Mouse (Mus musculus) heart, adult 9 months (tissue): ENCODE results near the gene Nxph1.

Source experiments
- DNase-seq, 2 experiments: peaks; one replicate each; pipeline ENCODE4 v3.0.0; 2022; ENCODE audit warnings: low spot score in 2 of 2

The Nxph1 gene

DNA sequence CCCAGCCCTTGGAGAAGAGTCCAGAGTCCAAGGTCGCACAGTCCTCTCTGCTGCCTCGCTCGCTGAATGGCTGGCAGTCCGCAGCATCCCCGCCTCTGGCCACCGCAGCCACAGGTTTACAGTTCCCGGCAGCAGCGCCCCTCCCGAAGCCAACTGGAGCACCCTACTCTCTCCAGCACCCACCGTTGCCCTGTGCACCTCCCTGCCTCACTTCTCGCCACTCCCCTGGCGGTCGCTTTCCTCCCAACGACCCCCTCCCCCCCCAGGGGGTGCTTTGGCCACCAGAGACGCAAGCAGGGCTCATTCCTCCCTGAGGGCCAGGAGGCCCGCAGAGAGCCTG is at the start of gene Nxph1:
Gene Nxph1, plus strand, starts transcription at position 301 of the 340 bp plus-strand sequence.
- DNase-seq: no peak

DNA sequence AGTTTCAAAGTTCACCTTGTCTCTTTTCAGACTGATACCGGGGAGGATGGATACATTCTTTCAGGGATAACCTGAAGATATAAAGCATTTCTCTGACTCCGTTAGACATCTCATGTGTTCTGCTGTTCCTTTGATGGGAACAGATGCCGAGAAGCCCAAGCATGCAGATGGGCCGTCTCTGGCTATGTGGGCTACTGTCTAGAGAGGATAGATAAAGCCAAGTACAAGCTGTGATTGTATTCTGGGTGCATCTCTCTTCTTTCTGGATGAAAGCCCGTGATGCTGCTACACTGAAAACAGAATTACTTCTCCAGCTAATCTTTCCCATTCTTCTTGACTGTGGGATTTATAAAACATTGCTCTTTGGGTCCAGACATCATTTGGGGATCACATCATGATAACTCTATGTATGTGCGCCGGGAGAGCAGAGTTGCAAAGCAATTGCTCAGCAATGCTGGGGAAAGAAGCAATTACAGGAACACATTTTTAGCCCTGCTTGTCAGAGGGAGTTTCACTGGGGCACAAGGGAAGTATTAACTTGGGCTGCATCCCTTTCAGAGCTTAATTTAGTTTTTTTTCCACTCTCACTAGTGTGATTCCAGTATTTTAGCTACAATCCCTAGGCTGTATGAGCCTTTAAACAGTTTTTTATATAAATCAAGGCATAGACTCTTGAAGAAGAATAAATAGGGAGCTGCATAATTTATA is 48.1 kb upstream of the Nxph1 start:
- no peak for DNase-seq

- no peak for DNase-seq
Observed at GRCm38 (mm10) chr6:8900729-8901122, 47.5 kb upstream of the Nxph1 start.

DNA sequence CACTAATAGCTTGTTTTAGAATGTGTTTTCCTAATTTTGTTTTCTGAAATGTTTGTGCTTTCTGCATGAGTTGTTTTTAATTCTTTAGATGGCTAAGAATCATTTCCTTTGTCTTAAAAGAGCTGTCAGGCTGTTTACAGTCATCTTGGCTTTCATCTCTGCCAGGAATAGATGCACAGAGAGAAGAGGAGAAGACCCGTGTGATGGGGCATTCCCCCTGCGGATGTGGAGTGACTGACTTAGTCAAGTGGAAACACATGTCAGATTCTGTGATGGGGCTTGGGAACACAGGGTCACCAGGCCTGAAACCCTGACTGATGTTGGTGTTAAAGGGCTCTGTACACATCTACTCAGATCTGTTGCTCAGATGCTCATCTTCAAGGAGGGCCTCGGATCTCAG is 40.3 kb upstream of the Nxph1 start:
- DNase-seq: no peak

DNA sequence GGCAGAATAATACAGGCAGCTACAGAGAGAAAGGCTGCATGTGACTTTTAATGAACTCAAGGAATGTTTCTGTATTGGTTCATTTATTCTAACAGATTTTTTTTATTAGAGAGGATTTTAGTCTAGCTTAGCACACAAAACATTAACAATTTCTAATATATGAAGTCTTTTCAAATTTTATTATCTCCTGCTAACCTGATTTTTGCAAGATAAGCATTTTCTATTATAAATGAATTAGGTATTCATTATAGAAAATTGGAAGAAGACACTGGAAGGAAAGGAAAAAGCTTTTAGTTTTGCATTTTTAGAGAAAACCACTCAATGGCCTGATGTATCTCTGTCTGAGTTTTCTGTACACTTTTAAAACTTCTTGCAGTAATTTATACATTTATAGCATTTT is 34.8 kb upstream of the Nxph1 start:
- DNase-seq: no peak

DNA sequence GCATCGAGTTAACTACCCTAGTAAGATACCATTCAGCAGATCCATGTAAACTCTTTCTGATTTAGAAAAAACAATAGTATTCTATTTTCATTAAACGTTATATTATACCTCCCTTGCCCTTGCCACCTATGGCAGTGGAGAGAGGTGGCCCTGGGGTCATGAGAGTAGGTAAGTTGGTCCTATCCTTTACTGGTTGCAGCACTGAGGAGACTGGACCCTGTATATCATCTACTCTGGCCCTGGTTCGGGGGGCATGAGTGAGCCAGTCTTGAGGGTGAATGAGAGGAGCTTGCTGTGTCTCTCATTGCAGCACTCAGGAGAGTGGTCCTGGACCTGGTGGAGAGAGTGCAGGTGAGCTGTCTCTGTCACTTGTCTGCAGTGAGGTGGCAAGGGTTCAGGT is 33.5 kb upstream of the Nxph1 start:
- no peak for DNase-seq

DNA sequence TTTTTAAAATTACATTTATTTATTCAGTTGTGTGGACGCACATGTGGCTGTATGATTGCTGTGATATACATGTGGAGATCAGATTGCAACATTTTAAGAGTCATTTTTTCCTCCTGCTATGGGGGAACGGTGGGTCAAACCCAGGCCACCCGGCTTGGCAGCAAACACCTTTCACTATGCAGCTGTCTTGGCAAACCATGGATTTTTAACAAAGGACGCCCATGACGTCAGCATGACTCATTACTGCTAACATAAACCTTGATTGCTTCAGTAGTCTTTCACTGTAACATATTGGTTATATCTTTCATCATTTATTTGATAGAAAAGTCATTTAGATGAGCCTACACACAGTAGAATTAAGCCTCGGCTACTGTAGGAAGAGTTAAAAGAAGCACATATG is 23.8 kb upstream of the Nxph1 start:
- DNase-seq: no peak

DNA sequence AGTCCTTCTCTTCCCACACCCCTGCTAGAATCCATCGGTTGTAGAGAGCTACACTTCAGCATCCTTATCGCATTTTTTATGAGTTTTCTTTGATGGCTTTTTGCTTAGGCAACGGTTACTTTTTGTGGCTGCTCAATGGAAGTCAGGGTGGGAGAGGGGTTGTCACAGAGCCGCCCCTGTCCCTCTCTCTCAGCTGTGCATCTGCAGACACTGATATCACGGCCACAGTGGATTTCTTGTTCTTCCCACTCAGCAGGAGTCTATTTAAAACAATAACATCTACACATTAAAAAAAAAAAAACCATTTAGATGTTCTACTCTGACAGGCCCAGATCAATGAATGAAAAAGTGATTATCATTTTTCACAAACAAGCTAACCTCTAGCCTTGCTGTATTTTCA is 13.0 kb upstream of the Nxph1 start:
- DNase-seq: no peak

DNA sequence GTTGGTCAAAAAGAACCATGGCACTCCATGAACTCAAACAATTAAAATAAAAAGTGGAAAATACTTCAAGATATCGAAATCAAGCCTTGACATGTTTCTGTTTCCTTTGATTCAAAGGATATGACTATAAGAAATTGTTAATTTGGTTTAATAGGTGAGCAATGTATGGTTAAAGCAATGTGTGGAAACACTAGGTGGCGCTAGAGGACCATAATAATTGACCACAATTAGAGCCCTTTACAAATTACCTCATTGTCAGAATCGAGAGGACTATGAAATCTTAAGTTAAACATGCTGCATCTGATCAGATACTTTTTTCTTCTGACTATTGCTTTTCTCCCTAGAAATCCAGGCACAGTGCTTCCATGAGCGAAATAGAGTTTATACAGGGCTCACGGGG is 12.5 kb upstream of the Nxph1 start:
- DNase-seq: peak in 1 of 2 experiments; percentile 10

GRCm38 (mm10) chr6:8936168-8936567 is 12.1 kb upstream of the Nxph1 start:
- no peak for DNase-seq

- DNase-seq: no peak
Observed at GRCm38 (mm10) chr6:8948471-8949411, 510 bp downstream of the Nxph1 start.

DNA sequence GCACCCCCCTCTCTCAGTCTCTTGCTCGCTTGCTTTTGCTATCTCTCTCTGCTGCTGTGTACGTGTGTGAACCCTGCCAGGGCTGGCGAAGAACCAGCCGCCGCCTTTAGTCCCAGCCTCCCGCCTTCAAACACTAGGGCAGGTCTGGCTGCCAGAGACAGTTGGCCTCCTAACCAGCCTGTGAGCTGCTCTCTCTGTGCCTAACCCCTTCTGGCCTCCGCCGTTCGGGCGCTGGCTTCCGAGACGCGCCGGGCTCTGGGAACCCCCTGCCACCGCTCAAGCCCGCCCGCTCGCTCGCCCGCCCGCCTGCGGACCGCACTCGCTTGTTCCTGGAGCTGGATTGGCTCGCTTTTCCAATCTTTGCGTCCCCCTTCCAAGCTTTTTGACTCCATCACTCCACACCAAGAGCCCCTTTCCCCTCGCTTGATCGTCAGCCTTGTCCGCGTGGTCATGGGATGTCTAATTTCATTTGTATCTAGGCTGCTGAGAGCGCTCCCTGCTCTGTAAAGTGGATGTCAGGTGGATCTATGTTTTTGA is 1.5 kb downstream of the Nxph1 start:
- peak in 1 of 2 experiments; percentile 10 for DNase-seq

- DNase-seq: no peak
Observed at GRCm38 (mm10) chr6:8950611-8951325, 2.5 kb downstream of the Nxph1 start.

- DNase-seq: no peak
Observed at GRCm38 (mm10) chr6:8951326-8951695, 3.1 kb downstream of the Nxph1 start.

GRCm38 (mm10) chr6:8951884-8952590 is 3.8 kb downstream of the Nxph1 start:
- DNase-seq: no peak

DNA sequence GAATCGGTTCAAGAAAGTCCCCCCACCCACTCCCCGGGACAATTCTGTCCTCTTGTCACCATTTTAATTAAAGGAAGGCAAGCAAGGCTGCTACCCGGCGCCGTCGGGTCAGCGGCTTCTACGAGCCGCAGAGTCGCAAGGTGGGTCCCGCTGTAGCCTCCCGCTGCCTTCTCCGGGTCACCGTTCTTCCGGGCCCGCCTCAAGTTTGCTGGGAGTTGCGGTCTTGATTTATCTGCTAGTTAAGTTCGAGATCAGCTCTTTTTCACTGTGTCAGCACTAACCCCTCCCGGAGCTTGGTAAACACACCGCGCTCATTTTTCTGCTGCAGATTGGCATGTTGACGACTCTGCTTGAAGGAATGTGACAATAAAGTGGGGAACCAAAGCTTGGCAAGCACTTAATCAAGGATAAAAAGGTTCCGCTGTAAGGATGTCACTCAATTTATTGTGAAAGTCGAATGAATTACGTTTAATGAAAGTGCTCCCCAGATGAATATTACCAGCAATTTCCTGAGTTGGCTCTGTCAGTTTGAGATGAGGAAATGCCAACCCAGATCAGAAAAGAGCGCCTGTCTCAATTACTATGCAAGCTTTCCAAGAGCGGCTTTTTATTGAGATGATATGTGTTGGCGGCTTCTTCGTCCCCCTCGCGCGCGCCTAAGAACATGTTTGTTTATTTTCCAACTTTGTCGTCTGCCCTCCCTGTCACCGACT is 7.7 kb downstream of the Nxph1 start:
- no peak for DNase-seq

DNA sequence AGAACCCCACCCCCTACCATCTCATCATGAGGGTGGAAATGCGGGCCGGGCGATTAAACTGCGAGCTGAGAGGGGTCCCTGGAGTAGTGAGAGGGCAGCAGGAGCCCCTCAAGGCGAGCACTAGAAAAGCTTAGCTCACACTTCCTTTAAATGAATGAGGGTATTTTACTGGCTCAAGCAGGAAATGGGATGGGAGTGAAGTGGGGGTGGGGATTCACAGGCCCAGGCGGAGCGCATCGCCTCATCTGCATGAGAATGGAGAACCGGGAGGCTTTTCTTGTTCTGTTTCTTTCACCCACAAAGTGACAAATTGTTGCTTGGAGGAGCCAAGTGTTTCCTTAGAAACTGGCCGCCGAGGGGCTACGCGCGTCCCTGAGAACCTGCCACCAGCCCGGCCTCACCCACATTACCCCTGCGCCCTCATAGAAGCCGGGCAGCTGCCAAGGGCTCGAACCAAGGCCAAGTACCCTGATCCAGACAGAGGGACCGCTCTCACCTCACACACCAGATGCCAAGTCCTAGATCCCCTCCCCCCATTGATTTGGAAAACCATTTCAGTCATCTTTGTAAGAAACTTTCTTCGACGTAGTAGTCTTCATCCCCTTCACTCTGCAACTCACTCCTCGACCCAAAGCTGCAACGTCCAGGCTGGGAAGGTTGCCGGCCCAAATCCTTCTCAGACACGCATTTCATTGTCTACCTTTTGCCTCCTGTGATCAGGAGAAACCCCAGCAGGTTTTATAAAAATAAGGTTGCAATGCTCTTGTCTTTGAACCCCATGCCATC is 8.7 kb downstream of the Nxph1 start:
- no peak for DNase-seq

DNA sequence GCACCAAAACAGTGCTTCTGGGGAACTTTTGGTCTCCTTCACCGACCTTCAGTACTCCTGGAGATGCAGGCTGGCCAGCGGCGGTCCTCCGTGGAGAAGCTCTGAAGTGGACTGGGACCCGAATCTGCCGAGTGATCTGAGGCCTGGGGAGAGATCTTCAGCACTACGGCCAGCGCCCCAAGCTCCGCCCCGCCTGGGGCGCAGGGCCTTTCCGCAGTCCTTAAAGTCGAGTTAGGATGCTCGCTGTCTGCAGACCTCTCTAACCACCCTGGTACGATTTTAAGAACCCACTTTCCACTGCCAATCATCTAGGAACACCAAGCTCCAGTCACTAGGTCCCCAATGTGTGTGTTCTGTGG is 9.3 kb downstream of the Nxph1 start:
- no peak for DNase-seq

DNA sequence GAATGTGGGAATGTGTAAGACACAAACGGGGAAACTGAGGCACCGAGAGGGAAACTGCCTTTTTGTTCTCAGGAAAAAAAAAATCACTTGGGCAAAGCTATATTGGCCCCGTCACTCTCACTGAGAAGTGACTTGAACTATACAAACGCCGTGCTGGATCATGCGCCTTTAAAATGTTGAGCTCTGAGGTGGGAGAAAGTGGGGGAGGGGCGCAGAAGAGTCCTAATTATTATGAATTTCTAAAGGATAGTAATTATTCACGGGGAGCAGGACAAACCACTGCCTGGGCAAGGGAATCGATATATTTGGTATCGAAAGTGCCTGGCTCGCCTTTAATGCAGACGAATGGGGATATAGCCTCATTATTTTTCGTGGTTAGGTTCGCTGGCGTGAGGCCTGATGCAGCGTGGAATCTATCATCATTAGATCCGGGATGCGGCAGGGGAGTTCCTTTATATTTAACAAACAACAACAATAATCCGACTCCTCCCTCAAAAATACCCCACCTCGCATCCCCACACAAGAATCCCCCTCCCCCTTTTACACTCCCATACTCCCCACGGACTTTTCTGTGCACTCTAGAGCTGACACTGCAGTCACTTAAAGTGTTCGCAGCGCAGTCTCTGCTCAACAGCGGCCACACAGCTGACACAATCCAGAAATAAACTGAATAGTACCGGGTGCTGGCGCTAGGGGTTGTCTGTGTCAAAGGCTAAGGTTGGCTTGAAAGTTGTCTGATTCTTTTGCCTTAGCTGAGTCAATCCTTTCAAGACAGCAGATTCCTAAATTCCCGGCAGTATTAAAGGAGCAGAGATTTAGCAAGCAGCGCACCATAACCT is 10.1 kb downstream of the Nxph1 start:
- DNase-seq: no peak
